11 mouse cellular contexts compared by ENCODE assay signal in the genomic region with DNA sequence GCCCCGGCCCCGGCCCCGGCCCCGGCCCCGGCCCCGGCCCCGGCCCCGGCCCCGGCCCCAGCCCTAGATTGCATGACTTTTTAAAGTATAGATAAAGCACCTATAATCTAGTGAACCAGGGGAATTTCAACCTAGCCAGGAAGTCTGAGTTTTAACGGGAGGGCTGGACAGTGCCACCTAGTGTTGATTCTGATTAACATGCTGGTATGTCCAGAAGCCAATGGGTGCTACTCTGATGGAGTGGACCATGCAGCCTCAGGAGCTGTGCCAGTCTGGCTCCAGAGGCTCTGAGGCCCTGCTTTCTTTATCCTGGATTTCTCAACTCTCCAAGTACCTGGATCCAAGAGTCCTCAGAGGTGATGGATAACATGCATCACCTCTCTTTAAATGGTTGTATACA. TPM values are rescaled to one million over a fixed set of nuclear protein-coding genes. Genes with fewer than 3 reads are reported as not detected.
DNase-seq lines count a peak whose midpoint lies in the region; ATAC-seq and TF ChIP-seq lines count a peak whose summit lies in the region.
"Had no signal": no experiment of that assay in that cellular context is flagged by ENCODE, and none has a peak within 500 bp of the region (broad histone marks: within the 10 kb centered on the region; RNA-seq: fewer than 3 reads in every experiment).

No protein-coding gene starts in this region.

- ATAC-seq in CD4-positive, CD25-positive, alpha-beta regulatory T cell, adult 4 months, result no peak
- no peak for ATAC-seq in kidney, embryonic 16.5 days (ENCODE audit: low FRiP score, low TSS enrichment)

- no peaks in the 10 kb centered on the region for H3K79me2 ChIP-seq in MEL (ENCODE audit: control insufficient read depth, insufficient read depth, low read length, poor library complexity)

- H3K9ac ChIP-seq in kidney, embryonic 16.5 days (replicated peaks; ENCODE audit: low read length), result no peak overlapping the region
- H3K9ac ChIP-seq in MEL (ENCODE audit: control insufficient read depth, low read depth, low read length, poor library complexity, severe bottlenecking), result no peak overlapping the region
- H3K9ac ChIP-seq: limb, embryonic 13.5 days had no signal

- no peak overlapping the region for H3K27ac ChIP-seq in kidney, embryonic 16.5 days (ENCODE audit: low read length)
- H3K27ac ChIP-seq in MEL (ENCODE audit: control insufficient read depth, low read depth, low read length), result no peak overlapping the region
- no peak overlapping the region for H3K27ac ChIP-seq in small intestine, adult 2 months (ENCODE audit: insufficient read depth, low read depth, low read length)
- H3K27ac ChIP-seq: limb, embryonic 13.5 days had no signal

- peak; percentile 50 to 61 (median 58) for TF ChIP-seq CTCF in MEL (IDR thresholded peaks at IDR 0.05 in 2 of 3, conservative IDR thresholded peaks at IDR 0.05 in 1 of 3; ENCODE audit: control insufficient read depth in 1 of 3, insufficient read depth in 1 of 3, low read depth in 2 of 3, low read length in 3 of 3, poor library complexity in 1 of 3, severe bottlenecking in 1 of 3)
- TF ChIP-seq CTCF in small intestine, adult 2 months (IDR thresholded peaks at IDR 0.05; ENCODE audit: extremely low read depth, insufficient read length, insufficient replicate concordance, low read depth, low read length), result peak; percentile 42; the same call in 1 of the 2 replicates

- no peaks in the 10 kb centered on the region for H3K36me3 ChIP-seq in kidney, embryonic 16.5 days (ENCODE audit: insufficient read depth, low read length)
- H3K36me3 ChIP-seq in MEL (ENCODE audit: control insufficient read depth in 1 of 2, insufficient read depth in 2 of 2, low read length in 2 of 2), result no peaks in the 10 kb centered on the region
- H3K36me3 ChIP-seq in small intestine, adult 2 months (ENCODE audit: control insufficient read depth, insufficient read depth, low read length), result no peaks in the 10 kb centered on the region
- H3K36me3 ChIP-seq: limb, embryonic 13.5 days had no signal

- H3K4me2 ChIP-seq in kidney, embryonic 16.5 days (replicated peaks; ENCODE audit: low read depth, low read length), result no peak overlapping the region
- H3K4me2 ChIP-seq: limb, embryonic 13.5 days had no signal

- TF ChIP-seq RAD21 in MEL (IDR thresholded peaks at IDR 0.05; ENCODE audit: low read depth, low read length), result peak; percentile 7; the same call in 1 of the 2 replicates

- DNase-seq in CD4-positive, CD25-positive, alpha-beta regulatory T cell, adult 2 months (ENCODE audit: low read depth, low spot score), result peak; percentile 65
- peak; percentile 23 for DNase-seq in kidney, adult 9 months
- peak; percentile 16 for DNase-seq in MEL (ENCODE audit: low read depth, low spot score)
- DNase-seq in induced T-regulatory cell, adult 2 months (ENCODE audit: low read depth), result peak; percentile 52
- no peak for DNase-seq in ovary, adult 18-20 months (ENCODE audit: low spot score)

- TF ChIP-seq POLR2A in MEL (IDR thresholded peaks at IDR 0.05; ENCODE audit: control insufficient read depth in 1 of 2, insufficient read depth in 1 of 2, low read depth in 1 of 2, low read length in 2 of 2, poor library complexity in 1 of 2), result no peak
- TF ChIP-seq POLR2A in small intestine, adult 2 months (IDR thresholded peaks at IDR 0.05; ENCODE audit: low read depth, low read length), result no peak

- TF ChIP-seq EP300 in MEL (IDR thresholded peaks at IDR 0.05; ENCODE audit: low read depth in 1 of 2, low read length in 2 of 2), result no peak

- H3K4me3 ChIP-seq in kidney, embryonic 16.5 days (ENCODE audit: low read length), result no peak overlapping the region
- no peak overlapping the region for H3K4me3 ChIP-seq in MEL (ENCODE audit: control insufficient read depth in 1 of 2, insufficient read depth in 1 of 2, low read depth in 2 of 2, low read length in 2 of 2)
- H3K4me3 ChIP-seq in small intestine, adult 2 months (ENCODE audit: low read depth, low read length), result no peak overlapping the region
- H3K4me3 ChIP-seq: erythroblast, embryonic 14.5 days; limb, embryonic 13.5 days had no signal

- 37% methylated on average over 10 of the region's 10 CpGs for WGBS in kidney, embryonic 16.5 days
- 39% methylated on average over 10 of the region's 10 CpGs for WGBS in small intestine, adult 2 months

- no peaks in the 10 kb centered on the region for H3K9me3 ChIP-seq in kidney, embryonic 16.5 days (ENCODE audit: low read length)
- no peaks in the 10 kb centered on the region for H3K9me3 ChIP-seq in MEL (replicated peaks; ENCODE audit: insufficient read depth, low read length)
- H3K9me3 ChIP-seq: limb, embryonic 13.5 days had no signal

- no peaks in the 10 kb centered on the region for H3K27me3 ChIP-seq in kidney, embryonic 16.5 days (ENCODE audit: insufficient read depth, low read length)
- peaks cover 0 to 2% of the 10 kb centered on the region in 2 experiments; a peak in 1 of 4 replicates for H3K27me3 ChIP-seq in MEL (ENCODE audit: control insufficient read depth in 1 of 2, insufficient read depth in 2 of 2, low read length in 2 of 2)
- H3K27me3 ChIP-seq in small intestine, adult 2 months (ENCODE audit: control insufficient read depth, insufficient read depth, low read length), result no peaks in the 10 kb centered on the region
- H3K27me3 ChIP-seq: limb, embryonic 13.5 days had no signal

- H3K4me1 ChIP-seq in kidney, embryonic 16.5 days (ENCODE audit: insufficient read depth, low read length), result no peaks in the 10 kb centered on the region
- H3K4me1 ChIP-seq in MEL (ENCODE audit: control insufficient read depth in 1 of 2, insufficient read depth in 2 of 2, low read length in 2 of 2), result no peaks in the 10 kb centered on the region
- H3K4me1 ChIP-seq in small intestine, adult 2 months (ENCODE audit: control insufficient read depth, insufficient read depth, insufficient read length, low read length), result no peaks in the 10 kb centered on the region
- H3K4me1 ChIP-seq: limb, embryonic 13.5 days had no signal

TF ChIP-seq in MEL, 35 proteins besides CTCF, POLR2A, EP300 and RAD21:
- TF ChIP-seq SMC3 (IDR thresholded peaks at IDR 0.05; ENCODE audit: low read depth, low read length) (peak; percentile 34), ZNF384 (IDR thresholded peaks at IDR 0.05; ENCODE audit: low read depth, low read length) (no peak)

RNA-seq across cellular contexts. Expression of gene Umodl1, which starts 35.8 kb away (rescaled TPM):
- not detected for polyA plus RNA-seq in CD4-positive, CD25-positive, alpha-beta regulatory T cell, adult 4 months (2017; shearing (Covaris generic))
- 0.14 TPM in 2 replicates for polyA plus RNA-seq in kidney, embryonic 16.5 days (2015; fragmentation: Nextera tagmentation; extraction: Ambion mirVana)
- total RNA-seq in MEL (2012; rRNA removed), result not detected in 2 replicates
- not detected for polyA plus RNA-seq in MEL (2012; ENCODE audit: insufficient read depth in 1 of 2, insufficient read length in 2 of 2, low read depth in 1 of 2, low replicate concordance in 2 of 2, missing spikeins in 1 of 2)
- 0.10 TPM in 1 of 2 replicates, not detected in the other for polyA plus RNA-seq in small intestine, adult 2 months (2012; rRNA removed)
- polyA plus RNA-seq: limb, embryonic 13.5 days; stomach, embryonic 14.5 days had no signal
